Mouse (Mus musculus) telencephalon, adult 2 months (tissue): Measurements from ENCODE around the gene Iqcd.

Experiments
- DNase-seq: peaks from one replicate; pipeline ENCODE4 v3.0.0-alpha.2; 2011; ENCODE audit warnings: low read depth, low spot score

The Iqcd gene

DNA sequence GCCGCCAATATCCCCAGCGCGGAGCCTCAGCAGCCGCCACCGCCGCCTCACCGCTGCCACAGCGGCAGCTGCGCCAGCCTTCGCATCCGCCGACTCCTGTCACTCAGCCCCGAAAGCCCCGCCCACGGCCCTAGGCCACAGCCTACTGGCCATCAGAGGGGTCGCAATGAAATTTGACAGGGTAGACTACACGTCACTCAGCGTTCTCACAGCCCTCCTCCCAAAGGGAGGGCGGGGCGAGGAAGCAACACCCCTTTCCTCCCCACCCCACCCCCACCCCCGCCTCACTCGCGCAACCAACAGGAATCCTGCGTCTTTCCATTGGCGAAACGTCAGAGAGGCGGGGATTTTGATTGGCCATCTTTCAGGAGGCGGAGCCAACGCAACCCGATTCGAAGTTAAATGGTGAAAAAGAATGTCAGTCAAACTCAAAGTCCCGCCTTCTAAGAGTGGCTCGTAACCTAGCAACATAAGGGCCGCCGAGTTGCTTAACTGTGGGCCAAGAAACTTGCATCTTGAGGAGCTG, at the start of gene Iqcd, which contains the start of gene Tpcn1:
TSS of gene Iqcd (plus strand) at position 448 of the 526 bp plus-strand sequence.
TSS of gene Tpcn1 (minus strand) at position 105 of the 526 bp plus-strand sequence.
- peak; percentile 98 for DNase-seq

DNA sequence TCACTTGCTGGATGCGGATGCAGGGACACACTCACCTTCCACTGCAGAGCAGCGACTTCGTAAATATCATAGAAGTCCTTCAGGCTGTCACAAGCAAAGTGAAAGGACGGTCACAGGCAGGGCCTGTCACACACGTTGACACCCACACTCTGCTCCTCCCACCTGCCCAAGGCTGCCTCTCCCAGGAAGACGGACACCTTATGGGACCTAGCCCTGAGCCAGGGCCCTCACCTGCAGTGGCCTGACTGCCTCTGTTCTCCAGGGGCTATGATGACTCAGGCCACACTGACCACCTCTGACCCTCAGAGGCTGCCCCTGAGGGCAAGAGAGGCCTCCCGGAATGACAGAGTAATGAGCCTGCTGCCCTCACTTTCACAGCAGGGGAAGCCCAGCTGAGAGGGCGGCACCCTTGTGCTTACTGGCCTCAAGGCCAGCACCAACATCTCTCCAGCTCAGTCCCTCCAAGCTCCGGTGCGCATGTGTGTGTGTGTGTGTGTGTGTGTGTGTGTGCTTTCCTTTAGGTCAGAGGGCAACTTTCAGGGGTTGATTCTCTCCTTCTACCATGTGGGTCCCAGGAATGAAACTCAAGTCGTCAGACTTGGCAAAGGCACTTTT, 40.5 kb upstream of the Iqcd start:
- no peak for DNase-seq

DNA sequence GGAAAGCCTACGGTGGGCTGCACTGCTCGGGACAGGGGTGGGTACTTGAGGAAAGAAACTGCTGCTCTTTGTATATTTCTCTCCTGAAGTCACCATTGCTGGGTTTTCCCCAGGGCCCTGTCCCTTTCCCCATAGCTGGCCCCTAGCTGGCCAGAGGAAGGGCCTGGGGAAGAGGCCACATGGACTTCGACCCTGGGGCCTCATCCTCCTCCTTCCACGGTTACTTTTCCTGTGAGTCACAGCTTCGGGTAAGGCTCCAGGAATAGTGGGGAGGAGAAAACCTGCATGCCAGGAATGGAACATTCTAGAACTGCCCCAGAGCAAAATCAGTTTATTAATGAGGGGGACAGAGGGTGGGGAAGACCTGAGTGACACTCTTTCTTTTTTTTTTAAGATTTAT, 38.7 kb upstream of the Iqcd start:
- no peak for DNase-seq

DNA sequence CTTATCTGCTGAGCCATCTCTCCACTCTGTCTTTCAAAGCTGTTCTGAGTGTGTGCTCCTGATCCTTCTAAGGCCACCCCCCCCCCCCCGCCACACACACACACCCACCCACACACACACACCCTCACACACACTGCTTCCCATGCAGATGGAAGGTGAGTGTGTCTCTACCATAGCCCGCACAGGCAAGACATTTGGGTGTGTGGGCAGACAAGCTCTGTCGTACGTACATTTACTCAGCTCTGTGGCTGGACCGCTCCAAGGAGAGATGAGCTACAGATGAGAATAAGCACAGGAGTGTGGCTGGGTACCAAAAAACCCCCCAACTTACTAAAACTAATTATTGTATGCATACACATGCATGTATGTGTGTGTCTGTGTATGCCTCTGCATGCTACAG, 38.1 kb upstream of the Iqcd start:
- DNase-seq: peak; percentile 55

DNA sequence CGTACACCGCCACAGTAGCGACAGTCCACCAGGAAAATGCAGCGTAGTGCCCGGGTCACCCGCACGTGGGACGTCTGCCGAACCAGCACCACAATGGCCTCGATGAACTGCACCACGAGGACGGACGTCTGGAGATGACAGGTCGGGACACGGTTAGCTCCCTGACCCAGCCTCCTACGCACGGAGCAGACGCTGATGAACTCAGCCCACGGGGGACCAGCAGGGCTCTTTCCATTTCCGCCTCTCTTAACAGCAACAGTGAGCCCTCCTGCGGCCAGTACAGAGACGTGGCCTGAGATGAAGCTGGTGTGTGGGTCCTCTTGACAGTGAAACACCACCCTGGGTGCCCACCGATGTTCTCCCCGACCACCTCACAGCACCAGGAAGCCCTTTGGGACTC, 32.9 kb upstream of the Iqcd start:
- DNase-seq: no peak

DNA sequence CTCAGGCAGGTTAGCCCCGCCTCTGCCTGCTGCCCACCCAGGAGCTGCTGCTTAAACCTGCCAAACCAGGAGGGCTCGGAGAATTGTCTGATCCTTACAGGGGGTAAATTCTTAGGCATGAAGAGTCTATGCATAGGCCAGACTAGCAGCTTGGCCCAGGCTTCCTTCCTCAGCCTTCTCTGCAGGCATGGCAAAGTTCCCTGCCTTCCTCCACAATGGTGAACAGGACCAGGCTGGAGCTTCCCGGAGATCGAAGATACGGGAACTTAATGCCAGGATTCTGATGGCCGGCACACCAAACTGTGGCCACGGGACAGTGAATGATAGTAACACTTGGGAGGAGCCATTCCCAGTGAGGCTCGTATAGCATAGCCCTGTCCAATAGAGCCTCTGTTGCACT, 30.8 kb upstream of the Iqcd start:
- no peak for DNase-seq

DNA sequence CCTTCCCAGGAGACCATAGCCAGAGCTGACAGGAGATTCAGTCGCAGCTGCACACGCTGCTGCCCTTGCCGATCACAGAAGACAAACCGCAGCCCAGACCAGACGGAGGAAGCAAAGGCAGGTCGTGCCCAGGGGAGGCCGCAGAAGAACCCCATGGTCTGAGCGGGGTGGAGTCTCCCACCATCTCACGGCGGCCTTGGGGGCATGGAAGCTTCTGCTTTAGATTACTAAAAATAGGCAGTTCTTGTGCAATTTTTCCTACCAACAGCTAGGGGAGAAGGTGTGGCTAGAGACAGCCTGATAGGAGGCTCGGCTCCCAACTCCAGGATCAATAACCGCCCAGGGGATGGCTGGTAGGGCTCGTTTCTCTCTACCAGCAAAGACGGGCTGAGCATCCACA, 30.1 kb upstream of the Iqcd start:
- DNase-seq: no peak

DNA sequence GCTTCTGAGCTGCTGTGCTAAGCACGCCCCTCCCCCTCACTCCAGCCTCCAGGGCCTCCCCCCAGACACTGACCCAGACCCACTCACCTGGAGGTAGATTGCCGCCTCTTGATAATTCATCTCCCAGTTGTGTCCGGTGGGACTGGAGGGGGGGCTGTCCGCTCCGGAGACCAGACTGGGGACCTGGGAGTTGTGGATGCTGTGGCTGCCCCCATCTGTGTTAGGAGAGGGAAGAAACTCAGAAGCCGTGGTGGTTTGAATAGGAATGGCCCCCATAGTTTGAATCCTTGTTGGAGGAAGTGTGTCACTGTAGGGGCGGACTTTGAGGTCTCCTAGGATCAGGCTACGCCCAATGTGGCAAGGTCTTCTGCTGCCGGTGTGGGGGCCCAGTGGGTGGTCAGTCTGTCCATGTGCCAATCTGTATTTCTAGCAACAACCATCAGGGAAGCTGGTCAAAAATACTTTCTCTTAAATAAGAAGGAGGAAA, 28.6 kb upstream of the Iqcd start:
- no peak for DNase-seq

DNA sequence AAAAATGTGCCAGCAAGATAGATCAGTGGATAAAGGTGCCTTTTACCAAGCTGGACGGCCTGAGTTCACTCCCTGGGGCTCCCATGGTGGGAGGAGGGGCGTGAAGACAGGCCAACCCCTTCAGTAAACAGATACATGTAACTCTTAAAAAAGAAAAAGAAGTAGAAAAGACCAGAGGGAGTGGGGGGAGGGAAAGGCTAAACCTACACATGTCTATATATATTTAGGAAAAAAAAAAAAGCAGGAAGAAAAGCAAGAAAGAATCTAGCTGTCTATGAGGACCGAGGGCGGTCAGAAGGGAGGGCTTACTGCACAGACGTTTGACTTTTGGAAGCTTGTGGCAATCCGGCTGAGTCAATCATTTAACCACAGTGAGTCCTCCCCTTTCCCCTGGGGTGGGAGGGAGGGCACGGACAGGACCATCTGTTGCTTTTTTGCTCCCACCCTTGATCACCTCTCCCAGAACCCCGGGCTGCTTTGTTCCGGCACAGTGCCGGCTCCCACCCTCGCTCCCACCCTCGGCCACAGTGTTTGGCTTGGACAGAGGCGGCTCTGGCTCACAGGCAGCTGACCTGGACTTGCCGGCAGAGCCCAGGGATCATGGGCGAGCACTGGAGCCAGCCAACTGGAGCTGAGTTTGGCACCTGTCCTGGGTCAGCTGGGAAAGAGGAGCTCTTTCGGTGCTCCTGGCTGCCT, 28.1 kb upstream of the Iqcd start:
- DNase-seq: no peak

DNA sequence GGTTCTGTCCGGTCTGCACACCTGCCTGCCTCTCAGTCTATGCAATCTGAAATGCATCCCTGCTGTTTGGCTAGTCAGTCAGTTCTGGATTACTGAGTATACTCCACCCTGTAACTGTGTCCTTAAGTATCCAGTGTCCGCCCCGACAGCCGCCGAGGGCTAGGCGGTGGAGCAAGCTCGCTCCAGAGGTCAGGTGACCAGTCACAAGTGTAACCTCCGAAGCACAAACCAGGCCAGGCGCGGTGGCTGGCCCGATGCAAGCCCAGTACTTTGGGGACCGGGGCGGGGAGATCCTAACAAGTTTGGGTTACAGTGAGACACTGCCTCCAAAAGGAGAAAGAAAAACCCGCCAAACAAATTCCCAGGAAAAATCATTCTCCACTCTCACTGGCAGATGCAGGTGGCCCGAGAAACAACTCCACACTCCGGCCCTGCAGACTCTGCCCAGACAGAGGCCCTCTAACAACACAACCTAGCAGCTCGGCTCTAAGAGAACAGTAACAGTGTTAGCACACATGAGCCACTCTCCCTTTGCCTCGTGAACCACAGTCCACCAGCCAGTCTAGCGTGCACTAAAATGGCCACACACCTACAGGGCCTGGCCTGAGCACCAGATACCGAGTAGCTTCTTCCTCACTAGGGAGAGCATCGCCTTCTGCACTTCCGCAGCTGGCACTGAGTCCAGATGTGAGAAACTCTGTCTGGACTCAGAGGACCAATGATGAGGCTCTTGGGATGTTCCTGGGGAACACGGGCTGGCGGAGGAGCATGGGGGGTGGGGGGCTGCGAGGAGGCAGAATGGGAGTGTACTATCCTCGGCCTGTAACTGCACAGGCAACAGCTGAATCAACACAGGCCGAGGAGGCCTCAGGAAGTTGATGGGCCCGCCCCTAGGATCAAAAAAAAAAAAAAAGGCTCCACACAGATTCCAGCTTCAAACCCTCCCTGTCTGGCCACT, 25.6 kb upstream of the Iqcd start:
- DNase-seq: no peak

DNA sequence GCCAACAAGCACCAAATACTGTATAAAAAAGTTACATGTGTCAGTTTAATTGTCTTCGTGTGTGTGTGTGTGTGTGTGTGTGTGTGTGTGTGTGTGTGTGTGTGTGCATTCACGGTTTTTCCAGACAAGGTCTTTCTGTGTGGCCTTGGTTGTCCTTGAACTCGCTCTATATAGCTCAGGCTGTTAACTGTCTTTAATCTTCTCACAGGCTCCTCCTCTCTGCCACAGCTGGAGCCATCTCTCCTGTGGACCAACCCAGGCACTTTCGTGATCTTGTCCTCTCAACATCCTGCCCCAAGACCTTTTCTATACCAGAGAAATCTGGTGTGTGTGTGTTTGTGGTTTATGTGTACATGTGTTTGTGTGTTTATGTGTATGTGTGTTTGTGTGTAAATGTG, 24.9 kb upstream of the Iqcd start:
- DNase-seq: no peak

DNA sequence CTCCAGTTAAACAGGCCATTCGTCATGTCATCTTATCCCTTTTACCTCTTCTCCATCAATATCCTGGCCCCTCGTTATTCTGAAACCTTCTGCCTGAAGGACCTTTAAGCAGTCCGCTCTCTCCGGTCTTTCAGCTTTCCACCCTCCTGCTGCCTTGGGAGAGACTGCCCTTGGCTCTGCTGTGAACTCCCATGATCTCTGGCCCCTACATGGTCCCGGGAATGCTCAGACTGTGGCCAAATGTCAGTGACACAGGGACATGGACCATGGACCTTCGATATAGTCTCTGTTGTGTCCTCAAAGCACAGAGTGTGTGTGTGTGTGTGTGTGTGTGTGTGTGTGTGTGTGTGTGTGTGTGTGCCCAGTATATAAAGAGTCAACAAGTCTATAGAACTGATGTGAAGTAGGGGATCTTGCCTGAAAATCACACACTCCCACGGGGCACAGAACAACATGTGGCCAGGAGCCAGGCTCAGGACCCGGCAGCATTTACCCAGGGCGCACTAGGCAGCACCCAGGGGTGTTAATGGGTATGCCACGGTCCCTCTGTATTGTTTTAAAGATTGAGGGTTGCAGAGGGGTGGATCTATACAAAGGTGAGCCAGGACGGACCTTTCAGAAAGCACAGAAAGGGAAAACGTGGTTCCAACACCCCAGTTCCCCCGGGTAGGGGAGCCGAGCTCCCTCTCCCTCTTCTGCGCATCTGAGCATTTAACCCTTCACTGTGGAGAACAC, 23.5 kb upstream of the Iqcd start:
- no peak for DNase-seq

DNA sequence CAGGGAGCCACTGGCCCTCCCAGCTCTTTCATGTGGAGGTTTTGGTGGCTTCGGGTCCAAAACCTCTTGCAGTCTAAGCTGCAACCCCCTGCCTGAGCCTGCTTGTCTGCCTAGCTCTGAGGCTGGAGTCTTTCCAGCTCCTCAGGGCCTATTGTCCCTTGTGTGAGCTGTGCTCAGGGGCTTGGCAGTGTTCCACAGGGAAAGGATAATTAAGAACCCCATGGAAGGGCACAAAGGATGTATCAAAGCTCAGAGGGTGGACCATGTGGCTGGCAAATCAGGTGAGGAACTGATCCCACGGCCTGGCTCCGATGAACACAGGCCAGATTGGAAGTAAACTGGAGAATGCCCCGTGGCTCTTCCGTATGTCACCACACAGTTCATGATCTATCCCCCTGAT, 22.7 kb upstream of the Iqcd start:
- no peak for DNase-seq

DNA sequence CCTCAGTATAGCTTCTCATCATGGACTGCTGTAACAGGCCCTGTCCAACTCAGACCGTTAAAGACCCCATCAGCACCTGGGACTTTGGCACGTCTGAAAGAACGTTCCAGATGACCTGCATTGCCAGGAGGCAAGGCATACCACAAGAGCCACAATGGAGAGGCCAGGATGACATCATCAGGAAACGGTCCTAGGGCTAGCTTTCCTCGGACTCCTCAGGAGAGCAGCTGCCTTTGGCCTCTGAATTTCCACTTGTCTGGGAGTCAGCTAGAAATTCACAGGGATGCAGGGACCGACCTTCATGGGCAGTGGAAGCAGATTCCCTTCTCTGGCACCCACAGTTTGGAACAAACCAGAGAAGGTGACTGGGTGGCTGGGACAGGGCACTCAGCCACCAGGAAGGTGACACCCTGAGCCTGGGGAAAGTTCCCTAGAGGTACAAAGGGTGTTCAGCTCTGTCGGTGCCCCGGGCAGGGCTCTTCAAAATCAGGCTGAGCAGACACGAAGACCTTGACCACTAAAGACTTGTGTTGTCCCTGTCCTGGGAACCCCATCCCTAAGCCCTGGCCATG, 22.0 kb upstream of the Iqcd start:
- DNase-seq: no peak

DNA sequence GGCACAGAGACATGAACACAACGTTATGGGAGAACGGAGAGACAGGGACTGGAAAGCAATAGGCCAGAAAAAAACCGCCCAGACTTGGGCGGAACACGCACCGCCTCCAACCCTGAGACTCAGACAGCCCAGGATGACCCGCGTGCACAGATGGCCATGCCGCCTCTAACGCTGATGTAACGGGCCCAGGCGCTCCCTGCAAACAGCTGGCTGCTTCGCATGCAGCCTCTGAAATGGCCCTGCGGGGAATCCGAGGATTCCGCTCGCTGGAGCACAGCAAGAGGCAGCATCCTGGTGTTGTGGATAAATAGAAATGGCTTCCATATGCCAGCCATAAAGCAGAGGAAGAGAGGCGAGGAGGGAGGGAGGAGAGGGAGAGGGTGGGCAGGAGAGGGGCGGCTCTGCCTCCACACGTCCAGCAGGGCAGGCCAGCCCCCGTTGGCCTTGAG, 21.5 kb upstream of the Iqcd start:
- no peak for DNase-seq

DNA sequence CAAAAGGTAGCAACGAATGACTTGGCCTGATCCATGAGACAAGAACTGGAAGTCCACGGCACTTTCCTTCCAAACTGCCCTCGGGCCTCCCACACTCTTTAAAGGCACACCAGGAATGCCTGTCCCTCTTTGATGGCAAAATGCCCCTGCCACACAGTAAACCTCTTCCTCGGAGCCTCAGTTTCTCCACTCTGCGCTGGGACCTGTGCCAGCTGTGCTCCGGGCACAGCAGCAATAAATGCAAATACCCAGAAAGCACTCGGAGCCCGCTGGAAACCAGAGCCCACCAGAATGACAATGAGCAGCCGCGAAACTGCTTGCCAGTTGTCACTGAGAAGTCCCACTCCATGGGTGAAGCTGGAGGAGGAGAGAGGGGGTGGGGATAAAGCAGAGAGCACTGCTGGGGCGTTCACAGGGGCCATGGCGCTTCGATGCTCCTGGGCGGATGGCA, 21.0 kb upstream of the Iqcd start:
- DNase-seq: no peak

DNA sequence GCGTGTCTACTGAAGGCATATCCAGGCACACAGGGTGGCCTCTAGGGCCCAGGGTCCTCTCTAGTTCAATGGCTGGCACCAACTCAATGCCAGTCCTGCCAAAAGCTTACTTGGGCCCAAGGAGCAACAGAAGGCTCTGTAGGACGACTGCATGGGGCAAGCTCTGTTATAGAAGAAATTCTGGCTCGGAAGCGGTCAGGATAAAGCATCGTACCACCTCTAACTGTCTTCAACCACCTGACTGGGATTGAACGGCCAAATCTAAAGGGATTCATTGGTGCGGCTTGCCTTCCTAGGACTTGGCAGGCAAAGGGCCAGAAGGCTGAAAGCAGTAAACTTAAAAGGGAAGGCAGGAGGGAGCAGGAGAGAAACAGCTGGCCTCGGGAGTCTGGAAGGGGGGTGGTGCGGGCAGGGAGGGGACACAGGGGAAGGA, 20.5 kb upstream of the Iqcd start:
- no peak for DNase-seq

DNA sequence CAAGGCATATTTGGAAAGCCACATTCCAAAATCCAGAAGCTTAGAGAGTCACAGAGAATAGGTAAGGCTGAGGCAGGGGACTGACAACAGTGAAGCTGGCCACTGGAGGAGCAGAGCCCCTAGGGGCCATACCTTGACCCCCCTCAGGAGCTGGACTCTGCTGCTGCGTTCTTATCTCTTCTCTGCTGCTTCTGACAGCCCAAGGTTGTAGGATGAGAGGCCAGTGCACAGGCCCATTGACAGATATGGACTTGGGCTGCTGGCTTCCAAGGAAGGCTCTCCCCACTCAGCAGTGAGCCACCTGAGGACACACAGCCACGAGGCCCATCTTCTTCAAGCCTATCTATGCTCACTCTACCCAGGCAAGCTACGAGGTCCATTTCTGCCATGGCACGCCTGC, 19.9 kb upstream of the Iqcd start:
- DNase-seq: no peak

DNA sequence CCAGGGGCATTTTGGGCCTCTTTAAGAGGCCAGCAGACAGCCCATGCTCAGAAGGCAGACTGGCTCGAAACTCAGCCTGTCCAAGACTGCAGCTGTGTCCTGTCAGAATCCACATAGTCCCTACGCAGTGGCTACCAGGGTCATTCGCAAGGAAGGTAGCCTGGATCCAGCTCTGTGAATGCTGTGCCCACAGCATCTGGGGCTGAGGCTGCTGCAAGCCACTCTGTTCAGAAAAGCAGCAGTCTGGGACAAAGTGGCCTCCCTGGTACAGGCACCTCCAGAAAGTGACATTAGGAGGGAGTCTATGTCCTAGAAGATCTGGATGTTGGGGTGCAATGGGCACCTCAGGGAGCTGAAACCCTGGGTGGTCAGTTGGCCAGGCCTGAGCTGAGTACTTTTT, 19.0 kb upstream of the Iqcd start:
- no peak for DNase-seq

DNA sequence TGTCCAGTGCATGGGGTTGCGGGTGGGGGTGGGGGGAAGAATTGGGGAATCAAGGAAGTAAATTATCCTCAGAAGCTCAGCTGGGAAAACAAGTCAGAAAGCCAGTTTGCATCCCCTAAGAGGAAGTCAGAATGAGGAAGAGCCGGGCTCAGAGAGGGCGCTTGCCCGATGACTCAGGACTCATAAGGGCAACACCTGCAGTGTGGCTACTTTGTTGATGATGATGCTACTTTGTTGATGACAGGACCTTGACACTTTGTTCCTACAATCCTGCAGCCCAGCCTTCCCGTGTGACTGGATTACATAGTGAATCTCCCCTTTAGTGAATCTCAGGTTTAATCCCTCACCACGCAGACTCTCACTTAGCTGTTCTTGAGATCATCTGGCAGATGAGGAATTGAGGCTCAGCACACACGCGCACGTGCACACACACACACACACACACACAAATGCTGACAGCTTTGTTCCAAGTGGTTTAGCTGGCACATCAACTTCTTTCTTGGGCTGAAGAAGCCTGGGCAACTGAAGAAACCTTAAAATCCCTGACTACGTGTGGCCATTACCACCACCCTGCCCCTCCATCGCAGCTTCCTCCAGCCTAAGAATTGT, 18.4 kb upstream of the Iqcd start:
- DNase-seq: no peak
